Mouse (Mus musculus): Measurements from ENCODE around the gene Prss32.
"Not testable (repeated sequence)": the region's sequence is repeated elsewhere in the genome, so short reads cannot be mapped to it uniquely, and the experiment has no call there.

The Prss32 gene

DNA sequence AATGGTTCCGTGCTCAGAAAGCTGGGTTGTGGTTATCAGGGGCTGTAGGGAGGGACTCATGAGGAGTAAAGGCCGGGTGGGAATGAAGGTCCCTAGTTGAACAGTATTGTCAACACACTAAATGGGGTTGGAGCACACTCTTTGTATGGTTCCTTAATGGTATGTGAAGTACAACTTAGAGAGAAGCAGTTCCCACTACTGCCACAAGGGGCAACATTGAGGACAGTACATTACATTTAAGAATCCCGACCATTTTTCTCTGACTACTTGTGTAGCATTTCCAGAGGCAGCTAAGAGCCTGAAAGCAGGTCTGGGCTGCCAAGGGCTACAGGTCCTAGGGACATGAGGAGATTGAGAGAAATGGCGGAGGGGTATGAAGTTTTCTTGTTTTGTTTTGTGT lies 2.5 kb upstream of the Prss32 start:
- DNase-seq (ENCODE audit: low read depth, low spot score), result peak; percentile 90

DNA sequence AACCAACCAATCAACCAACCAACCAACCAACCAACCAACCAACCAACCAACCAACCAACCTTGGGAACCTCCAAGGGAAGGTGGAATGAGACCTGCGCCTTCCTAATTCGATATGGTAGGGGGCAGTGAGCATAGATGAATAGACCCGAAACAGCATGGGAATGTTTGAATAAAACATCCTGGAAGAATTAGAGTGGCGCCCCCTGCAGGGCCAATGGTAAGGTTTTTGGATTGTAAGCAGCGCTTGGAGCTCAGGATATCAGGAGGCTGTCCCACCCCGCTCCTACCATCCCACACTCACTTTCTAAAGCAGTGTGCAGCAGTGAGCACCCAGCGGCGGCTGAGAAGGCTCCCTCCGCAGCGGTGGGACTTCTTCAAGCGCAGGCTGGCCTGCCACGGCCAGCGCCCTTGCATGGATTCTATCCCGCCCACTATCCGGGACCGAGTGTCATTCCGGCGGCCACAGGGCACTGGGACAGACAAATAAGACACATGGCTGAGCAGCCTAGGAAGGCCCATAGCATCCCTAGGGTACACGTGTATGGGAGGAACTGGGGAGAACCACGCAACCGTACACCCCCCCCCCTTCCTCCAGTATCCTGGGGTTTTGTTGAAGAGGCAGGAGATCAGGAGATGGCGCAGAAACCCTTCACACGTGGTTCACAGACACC lies 379 bp upstream of the Prss32 start:
- DNase-seq (ENCODE audit: low read depth, low spot score), result no peak

- peak; percentile 29 for DNase-seq (ENCODE audit: low read depth, low spot score)
Measured at GRCm38 (mm10) chr17:23850028-23850427, 6.4 kb downstream of the Prss32 start.

GRCm38 (mm10) chr17:23850853-23851749 lies 7.4 kb downstream of the Prss32 start:
- DNase-seq (ENCODE audit: low read depth, low spot score), result peak; percentile 95

DNA sequence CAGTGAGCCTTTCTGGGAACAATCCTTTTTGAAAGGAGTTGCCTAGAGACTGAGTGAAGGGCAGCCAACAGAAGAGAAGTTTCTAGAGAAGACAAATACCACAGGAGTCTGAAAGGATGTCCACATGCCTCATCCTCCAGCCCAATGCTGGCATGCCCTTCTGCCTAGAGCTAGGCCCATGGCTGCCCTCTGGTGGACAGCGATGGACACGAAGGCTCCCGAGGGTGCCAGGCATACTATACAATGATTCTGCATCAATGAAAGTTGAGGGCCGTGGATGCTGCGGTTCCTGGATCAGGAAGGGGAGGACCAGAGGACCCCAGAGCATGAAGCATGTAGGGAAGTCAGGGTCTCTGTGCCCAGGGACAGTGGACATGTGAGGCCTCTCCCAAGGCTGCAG lies 9.6 kb downstream of the Prss32 start:
- DNase-seq (ENCODE audit: low read depth, low spot score), result peak; percentile 90

- DNase-seq (ENCODE audit: low read depth, low spot score), result peak; percentile 77
Measured at GRCm38 (mm10) chr17:23854229-23854765, 10.6 kb downstream of the Prss32 start.

GRCm38 (mm10) chr17:23857193-23857592 lies 13.5 kb downstream of the Prss32 start:
- peak; percentile 93 for DNase-seq (ENCODE audit: low read depth, low spot score)

DNA sequence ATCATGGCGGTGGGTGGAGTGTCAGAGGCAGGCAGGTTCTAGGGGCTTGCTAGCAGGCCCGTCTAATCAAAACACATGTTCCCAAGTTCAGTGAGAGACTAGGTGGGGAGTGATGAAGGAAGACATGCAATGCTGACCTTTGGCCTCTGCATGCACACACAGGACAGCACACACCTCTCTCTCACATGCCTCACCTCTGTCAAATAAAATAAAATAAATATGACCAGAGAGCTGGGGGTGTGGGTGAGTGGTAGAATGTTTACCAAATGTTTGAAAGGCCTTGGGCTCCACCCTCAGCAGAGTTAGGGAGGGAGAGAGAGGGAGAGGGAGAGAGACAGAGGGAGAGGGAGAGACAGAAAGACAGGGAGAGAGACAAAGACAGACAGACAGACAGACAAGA lies 14.3 kb downstream of the Prss32 start:
- DNase-seq (ENCODE audit: low read depth, low spot score), result no peak

DNA sequence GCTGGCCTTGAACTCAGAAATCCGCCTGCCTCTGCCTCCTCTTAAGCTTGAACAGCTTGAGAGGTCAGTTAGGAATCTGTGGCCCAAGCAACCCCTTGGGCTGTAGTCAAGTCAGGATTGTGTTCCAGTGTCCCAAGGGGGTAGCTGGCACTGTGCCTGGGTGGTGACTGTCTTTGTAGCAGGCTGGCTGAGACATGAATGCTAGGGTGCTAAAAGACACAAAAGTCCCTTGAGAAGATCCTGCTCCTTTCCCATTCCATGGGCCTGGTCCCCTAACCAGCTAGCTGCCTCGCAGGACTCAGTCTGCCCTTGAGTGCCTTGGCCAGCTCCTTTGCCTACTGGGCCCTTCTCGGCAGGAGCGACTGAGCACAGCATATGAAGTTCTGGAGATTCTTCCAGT lies 19.3 kb downstream of the Prss32 start:
- DNase-seq (ENCODE audit: low read depth, low spot score), result no peak

DNA sequence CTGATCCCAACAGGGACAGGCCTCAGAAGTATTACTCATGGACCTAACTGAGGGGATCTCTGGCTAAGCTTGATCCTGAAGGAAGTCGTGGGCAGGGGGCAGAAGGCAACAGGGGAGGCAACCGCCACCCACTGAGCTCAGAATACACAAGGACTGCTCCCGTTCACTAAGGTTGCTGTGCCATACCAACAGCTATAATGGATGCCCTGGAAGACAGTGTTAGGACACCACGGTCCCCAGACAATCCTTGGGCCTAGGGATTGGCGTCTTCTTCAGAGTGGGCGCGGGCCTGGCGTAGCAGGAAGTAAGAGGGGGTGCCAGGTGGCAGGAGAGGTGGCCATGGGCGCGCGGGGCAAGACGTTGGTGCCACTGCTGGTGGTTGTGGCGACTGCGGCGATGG lies 24.1 kb downstream of the Prss32 start, which contains the start of gene Prss21:
Prss21 (plus strand) TSS at position 301 of the 400 bp plus-strand sequence.
- DNase-seq (ENCODE audit: low read depth, low spot score), result no peak

DNA sequence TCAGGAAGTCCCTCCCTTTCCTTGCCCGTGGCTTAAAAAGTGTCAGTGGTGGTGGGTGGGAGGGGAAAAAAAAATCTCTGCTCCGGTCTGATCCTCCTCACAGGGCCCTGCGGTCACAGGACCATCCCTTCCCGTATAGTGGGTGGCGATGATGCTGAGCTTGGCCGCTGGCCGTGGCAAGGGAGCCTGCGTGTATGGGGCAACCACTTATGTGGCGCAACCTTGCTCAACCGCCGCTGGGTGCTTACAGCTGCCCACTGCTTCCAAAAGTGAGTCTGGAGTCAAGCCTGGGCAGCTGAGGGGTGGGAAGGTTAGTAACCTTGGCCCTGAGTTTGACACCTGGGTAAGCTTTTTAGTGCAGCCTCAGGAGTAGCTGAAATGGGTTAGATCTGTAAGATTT lies 24.9 kb downstream of the Prss32 start:
- DNase-seq (ENCODE audit: low read depth, low spot score), result no peak

DNA sequence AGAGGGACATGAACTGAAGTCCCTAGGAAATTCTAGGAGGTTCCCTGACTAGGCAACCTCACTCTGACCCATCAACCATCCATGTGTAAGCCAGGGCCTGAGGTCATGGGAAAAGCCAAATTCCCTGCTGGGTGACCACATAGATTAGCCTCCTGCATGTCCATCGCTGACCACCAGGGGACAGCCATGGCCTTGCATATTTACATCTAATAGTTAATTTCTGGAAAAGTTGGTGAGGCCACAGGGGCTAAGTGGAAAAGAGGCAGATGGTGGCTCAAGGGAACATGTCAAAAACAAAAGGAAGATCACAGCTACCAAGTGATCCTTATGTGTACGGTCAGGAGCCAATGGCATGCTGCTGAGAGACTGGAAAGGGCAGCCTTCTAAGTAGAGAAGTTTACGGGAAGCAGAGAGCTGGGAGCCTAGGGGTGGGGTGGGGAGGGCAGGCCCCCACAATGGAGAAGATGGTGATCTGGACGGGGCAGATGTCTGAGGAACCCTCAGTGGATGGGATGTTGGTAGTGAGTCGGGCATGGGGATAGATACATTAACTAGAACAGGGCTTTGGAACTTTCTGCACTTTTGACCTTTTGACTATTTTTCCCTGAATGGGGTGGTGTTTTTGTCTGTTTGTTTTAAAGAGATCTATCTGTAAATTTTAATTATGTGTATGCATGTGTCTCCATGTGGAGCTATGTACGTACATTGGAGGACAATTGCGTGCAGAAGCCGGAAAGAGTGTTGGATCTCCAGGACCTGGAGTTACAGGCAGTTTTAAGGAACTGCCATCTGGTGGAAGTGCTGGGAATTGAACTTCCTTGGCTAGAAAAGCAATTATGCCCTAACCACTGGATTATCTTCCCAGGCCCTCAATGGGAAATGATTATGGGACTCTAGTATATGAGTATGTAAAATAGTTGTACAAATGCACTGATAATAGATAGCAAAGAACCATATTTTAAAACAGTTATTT lies 30.5 kb downstream of the Prss32 start:
- DNase-seq (ENCODE audit: low read depth, low spot score), result peak; percentile 86

GRCm38 (mm10) chr17:23876741-23877140 lies 33.1 kb downstream of the Prss32 start:
- no peak for DNase-seq (ENCODE audit: low read depth, low spot score)

DNA sequence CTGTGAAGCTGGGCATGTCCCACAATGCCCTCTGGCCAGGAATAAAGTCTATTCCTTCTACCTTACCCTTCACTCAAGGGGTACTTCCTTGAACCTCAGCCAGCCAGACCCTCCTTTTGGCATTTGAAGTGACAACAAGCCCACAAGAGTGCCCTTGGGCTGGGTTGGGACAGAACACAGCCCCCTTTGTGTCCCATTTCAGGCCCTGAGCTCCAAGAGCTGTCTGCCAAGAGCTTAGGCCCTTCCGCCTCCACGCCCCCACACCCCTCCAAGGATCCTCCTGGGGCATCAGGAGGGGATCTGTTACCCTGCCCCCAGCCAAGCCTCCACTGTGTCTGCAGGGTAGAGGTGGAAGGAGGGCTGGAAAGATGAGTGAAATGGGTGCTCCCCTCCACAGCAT lies 33.5 kb downstream of the Prss32 start:
- no peak for DNase-seq (ENCODE audit: low read depth, low spot score)

DNA sequence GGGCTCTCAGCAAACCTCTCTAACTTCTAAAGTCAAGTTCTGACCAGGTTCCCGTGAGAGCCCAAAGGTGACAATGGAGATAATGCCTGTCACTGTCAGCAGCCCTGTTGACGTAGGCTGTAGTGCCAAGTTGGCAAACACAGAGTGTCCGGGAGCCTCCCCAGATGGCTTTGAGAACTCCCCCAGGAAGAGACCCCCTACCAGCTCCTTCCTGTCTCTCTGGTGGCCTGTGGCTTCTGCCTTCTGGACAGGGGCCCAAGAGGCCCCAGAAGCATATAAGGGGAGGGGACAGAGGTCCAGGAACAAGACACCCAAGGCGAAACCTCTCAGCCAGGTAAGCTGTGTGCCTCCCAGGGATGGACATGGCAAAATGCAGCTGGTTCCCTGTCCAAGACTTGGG lies 36.9 kb downstream of the Prss32 start, which contains the start of the genes Dcpp1 and Dcpp2:
Dcpp1 (plus strand) TSS at position 301 of the 400 bp plus-strand sequence.
Dcpp2 (plus strand) TSS at position 305 of the 400 bp plus-strand sequence.
- DNase-seq (ENCODE audit: low read depth, low spot score), result not testable (repeated sequence)
